Mouse (Mus musculus): ENCODE measurements around the gene Hivep2.

Gene Hivep2

GRCm38 (mm10) chr10:14085882-14086515, 120.1 kb downstream of the Hivep2 start:
- peak; percentile 19 to 33 for DNase-seq

GRCm38 (mm10) chr10:14087316-14087715, 121.4 kb downstream of the Hivep2 start:
- DNase-seq: no peak

- peak in 1 of 2 experiments; percentile 25 for DNase-seq
Observed at GRCm38 (mm10) chr10:14089488-14089887, 123.6 kb downstream of the Hivep2 start.

GRCm38 (mm10) chr10:14094033-14094432, 128.2 kb downstream of the Hivep2 start:
- DNase-seq: no peak

GRCm38 (mm10) chr10:14096045-14096444, 130.2 kb downstream of the Hivep2 start:
- DNase-seq: no peak

GRCm38 (mm10) chr10:14099182-14099581, 133.3 kb downstream of the Hivep2 start:
- DNase-seq: no peak

- DNase-seq: no peak
Observed at GRCm38 (mm10) chr10:14100041-14100440, 134.2 kb downstream of the Hivep2 start.

- no peak for DNase-seq
Observed at GRCm38 (mm10) chr10:14100847-14101246, 135.0 kb downstream of the Hivep2 start.

- no peak for DNase-seq
Observed at GRCm38 (mm10) chr10:14101966-14102365, 136.1 kb downstream of the Hivep2 start.

- DNase-seq: no peak
Observed at GRCm38 (mm10) chr10:14107980-14108671, 142.3 kb downstream of the Hivep2 start.

- no peak for DNase-seq
Observed at GRCm38 (mm10) chr10:14115846-14116245, 150.0 kb downstream of the Hivep2 start.

- DNase-seq: no peak
Observed at GRCm38 (mm10) chr10:14116978-14117377, 151.1 kb downstream of the Hivep2 start.

- DNase-seq: no peak
Observed at GRCm38 (mm10) chr10:14119201-14119600, 153.3 kb downstream of the Hivep2 start.

GRCm38 (mm10) chr10:14120512-14120911, 154.6 kb downstream of the Hivep2 start:
- no peak for DNase-seq

GRCm38 (mm10) chr10:14127826-14128225, 162.0 kb downstream of the Hivep2 start:
- no peak for DNase-seq

GRCm38 (mm10) chr10:14130270-14130669, 164.4 kb downstream of the Hivep2 start:
- no peak for DNase-seq

- no peak for DNase-seq
Observed at GRCm38 (mm10) chr10:14131307-14131706, 165.4 kb downstream of the Hivep2 start.

- DNase-seq: no peak
Observed at GRCm38 (mm10) chr10:14132061-14132460, 166.2 kb downstream of the Hivep2 start.

- DNase-seq: no peak
Observed at GRCm38 (mm10) chr10:14132937-14133336, 167.1 kb downstream of the Hivep2 start.

GRCm38 (mm10) chr10:14138663-14139062, 172.8 kb downstream of the Hivep2 start:
- no peak for DNase-seq

GRCm38 (mm10) chr10:14144840-14145239, 179.0 kb downstream of the Hivep2 start:
- no peak for DNase-seq

GRCm38 (mm10) chr10:14164829-14165228, 199.0 kb downstream of the Hivep2 start:
- no peak for DNase-seq

- no peak for DNase-seq
Observed at GRCm38 (mm10) chr10:14168197-14168844, 202.4 kb downstream of the Hivep2 start.
